Mouse (Mus musculus) adipocyte (in vitro differentiated cells): ENCODE measurements around the gene Gm20831.
"Not testable (repeated sequence)": the region's sequence is repeated elsewhere in the genome, so short reads cannot be mapped to it uniquely, and the experiment has no call there.

Experiments used
- DNase-seq: peaks from one replicate; pipeline ENCODE4 v3.0.0-alpha.2; 2016; ENCODE audit warnings: low spot score

The Gm20831 gene

DNA sequence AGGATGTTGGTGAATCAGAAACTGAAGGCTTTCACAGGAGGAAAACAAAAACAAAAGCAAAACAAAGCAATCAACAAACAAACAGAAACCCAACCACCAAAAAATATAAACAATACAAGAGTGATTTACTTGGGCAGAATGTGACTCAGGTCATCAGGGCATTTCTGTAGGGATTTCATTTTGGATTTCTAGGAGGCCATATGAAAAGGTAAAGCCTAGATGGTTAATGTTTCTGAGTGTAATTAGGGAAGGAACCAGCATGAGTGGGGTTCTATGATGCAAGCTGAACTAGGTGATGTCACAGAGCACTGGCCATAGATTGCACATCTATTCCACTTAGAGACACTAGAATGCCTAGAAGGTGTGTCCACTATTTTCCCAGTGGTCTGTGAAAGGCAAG is at the start of gene Gm20831, which contains the start of gene Gm20772:
Gene Gm20831 (plus strand): TSS at position 301 of the 400 bp plus-strand sequence.
Gene Gm20772 (plus strand): TSS at position 301 of the 400 bp plus-strand sequence.
- not testable (repeated sequence) for DNase-seq

DNA sequence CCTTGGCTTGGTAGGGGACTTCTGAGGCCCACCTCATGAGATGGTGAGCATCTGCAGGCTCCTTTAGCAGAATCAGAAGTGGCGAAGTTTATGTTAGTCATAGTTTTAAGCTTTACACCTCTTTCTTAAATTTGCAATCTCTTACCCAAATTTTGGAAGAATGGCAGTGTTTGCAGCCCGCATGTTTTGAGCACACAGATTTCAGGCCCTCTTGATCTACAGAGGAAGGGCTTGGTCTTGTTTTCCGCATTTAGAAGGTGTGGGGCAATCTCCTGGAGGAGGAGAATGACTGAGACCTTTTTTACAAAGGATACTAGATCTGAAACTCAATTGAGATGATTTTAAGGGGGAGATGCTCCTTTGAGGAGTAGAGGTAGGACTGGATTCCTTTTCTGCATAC is 28.4 kb upstream of the Gm20831 start, which contains the start of gene Gm21904:
Gene Gm21904 (minus strand): TSS at position 101 of the 400 bp plus-strand sequence.
- not testable (repeated sequence) for DNase-seq

DNA sequence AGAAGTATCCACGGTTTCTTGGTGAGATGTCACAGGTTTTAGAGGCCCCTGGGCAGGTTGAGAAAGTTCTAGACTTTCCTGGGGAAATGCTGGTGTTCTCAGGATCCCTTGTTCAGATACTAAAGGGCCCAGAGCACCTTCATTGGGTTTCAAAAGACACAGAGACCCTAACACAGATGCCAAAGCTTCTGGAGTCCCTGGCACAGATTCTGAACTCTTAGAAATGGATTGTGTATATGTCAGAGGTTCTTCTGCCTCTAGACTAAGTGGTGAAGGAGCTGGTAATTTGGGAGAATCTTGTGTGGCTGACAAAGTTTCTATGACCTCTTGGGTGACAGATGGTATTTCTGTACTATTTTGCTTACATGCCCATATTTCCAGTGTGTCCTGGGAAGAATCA is 62.7 kb downstream of the Gm20831 start, which contains the start of gene Srsy:
Gene Srsy (minus strand): TSS at position 101 of the 400 bp plus-strand sequence.
- not testable (repeated sequence) for DNase-seq
